Mouse (Mus musculus) common myeloid progenitor, adult 5-6 weeks (primary cell): ENCODE measurements at regions not wholly inside any gene's neighbourhood (a gene's known extent, or its start where the extent isn't known, plus 50 kb on each side); places are given as distances from the start of the nearest gene placed in this dataset.

Experiments
- ATAC-seq: replicated peaks from 2 replicates; pipeline ENCODE4 v1.8.0; 2016; ENCODE audit warnings: low read depth, mild to moderate bottlenecking, moderate TSS enrichment, inconsistent platforms; ENCODE audit not compliant: poor library complexity, severe bottlenecking

DNA sequence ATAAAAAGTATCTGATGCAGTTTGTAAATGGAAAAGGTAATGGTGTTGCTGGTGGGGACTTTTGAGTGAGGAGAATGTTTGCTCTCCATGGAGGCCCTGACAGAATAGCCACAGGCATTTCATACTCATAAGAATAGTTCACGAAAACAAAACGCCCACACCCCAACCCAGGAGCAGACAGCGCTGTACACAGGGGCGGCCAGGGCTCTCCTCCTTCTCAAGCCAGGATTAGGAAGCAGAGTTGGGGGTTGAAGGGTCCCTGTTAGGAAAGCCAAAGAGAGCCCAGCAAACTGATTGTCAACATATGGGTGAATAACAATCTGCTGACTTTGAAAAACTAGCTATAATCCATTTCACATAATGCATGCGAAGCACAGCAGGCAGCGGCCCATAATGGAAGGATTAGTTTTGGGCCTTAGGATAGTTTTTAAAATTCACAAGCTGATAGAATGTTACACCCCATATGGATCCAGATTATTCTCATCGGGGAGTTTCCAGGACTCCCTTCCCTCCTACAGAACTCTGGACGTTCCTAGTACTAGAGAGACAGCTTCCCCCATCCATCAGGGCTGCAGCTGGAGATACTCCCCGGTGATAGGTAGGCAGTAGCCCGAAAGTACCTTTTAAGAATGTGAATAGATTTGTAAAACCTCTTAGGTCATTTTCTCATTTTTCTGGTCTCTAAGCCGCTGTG, 50.6 kb upstream of the Kif2a start:
- ATAC-seq, result no peak
